Mouse (Mus musculus): ENCODE results near the gene Maz. TPM values are rescaled to one million over a fixed set of nuclear protein-coding genes. Genes with fewer than 3 reads are reported as not detected.
A peak's percentile ranks its signal among the peaks of the same experiment; 100 is the strongest.

The Maz gene
- polyA plus RNA-seq, 1 experiment from 2014 or later, result 118 TPM

DNA sequence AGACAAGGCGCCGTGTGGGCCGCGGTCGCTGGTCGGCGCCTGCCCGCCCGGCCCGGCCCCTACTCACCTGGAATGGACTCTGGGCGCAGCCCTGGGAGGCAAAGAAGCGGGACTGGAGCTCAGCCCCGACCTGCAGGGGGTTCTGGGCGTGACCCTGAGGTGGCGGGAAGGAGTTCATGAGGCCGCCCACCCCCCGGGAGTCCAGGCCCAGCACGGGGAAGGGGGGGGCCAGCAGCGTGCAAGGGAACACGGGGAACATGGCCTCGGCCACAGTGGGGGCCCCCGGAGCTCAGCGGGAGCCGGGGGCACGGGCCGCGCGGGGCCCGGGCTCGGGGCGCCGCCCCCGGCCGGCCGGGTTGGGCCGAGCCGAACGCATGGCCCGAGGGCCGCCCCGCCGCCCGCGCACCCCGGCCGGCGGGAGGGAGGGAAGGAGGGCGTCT, 656 bp downstream of the Maz start:
- H3K4me2 ChIP-seq (replicated peaks), result peak overlapping the region; percentile 98
- no peaks in the 10 kb centered on the region for H3K27me3 ChIP-seq
- H3K4me1 ChIP-seq, result peaks cover 48% of the 10 kb centered on the region
- H3K36me3 ChIP-seq, result peaks cover 55% of the 10 kb centered on the region
- no peaks in the 10 kb centered on the region for H3K9me3 ChIP-seq
- WGBS, result 1% methylated on average over 17 of the region's 48 CpGs
- peak overlapping the region; percentile 100 for H3K9ac ChIP-seq (replicated peaks)
- peak overlapping the region; percentile 99 for H3K27ac ChIP-seq (replicated peaks)
- ATAC-seq (ENCODE audit: low FRiP score, low read depth), result peak; percentile 25
- H3K4me3 ChIP-seq, result peak overlapping the region; percentile 98

DNA sequence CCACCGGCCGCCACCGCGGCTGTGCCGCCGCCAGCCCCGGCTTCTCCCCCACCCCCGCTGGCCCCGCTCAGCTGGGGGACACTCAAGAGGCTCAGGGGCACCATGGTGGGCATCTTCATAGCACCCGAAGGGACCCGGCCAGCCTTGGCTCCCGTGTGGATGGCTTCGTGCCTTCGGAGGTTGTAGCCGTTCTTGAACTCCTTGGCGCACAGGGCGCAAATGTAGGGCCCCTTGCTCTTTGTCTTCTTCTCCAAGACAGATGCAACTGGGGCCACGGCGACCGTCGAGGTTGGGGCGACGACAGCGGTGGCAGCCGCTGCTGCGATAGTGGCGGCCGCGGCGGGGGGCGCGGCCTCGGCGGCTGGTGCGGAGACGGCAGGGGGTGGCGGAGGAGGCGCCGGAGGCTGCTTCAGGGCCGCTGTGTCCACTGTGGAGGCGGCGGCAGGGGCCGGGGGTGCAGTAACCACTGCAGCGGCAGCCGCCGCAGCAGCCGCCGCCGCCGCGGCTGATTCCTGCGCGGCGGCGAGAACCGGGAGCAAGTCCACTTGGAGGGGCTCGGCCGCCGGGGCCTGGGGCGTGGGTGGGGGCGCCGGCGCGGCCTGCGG, 1.2 kb downstream of the Maz start:
- no peak for ATAC-seq (ENCODE audit: low FRiP score, low read depth)
- H3K9me3 ChIP-seq, result no peaks in the 10 kb centered on the region
- peak overlapping the region; percentile 98 for H3K4me3 ChIP-seq
- peak overlapping the region; percentile 99 for H3K27ac ChIP-seq (replicated peaks)
- peaks cover 50% of the 10 kb centered on the region for H3K36me3 ChIP-seq
- peaks cover 53% of the 10 kb centered on the region for H3K4me1 ChIP-seq
- no peaks in the 10 kb centered on the region for H3K27me3 ChIP-seq
- WGBS, result under 1% methylated on average over 65 of the region's 65 CpGs
- peak overlapping the region; percentile 100 for H3K9ac ChIP-seq (replicated peaks)
- peak overlapping the region; percentile 98 for H3K4me2 ChIP-seq (replicated peaks)

DNA sequence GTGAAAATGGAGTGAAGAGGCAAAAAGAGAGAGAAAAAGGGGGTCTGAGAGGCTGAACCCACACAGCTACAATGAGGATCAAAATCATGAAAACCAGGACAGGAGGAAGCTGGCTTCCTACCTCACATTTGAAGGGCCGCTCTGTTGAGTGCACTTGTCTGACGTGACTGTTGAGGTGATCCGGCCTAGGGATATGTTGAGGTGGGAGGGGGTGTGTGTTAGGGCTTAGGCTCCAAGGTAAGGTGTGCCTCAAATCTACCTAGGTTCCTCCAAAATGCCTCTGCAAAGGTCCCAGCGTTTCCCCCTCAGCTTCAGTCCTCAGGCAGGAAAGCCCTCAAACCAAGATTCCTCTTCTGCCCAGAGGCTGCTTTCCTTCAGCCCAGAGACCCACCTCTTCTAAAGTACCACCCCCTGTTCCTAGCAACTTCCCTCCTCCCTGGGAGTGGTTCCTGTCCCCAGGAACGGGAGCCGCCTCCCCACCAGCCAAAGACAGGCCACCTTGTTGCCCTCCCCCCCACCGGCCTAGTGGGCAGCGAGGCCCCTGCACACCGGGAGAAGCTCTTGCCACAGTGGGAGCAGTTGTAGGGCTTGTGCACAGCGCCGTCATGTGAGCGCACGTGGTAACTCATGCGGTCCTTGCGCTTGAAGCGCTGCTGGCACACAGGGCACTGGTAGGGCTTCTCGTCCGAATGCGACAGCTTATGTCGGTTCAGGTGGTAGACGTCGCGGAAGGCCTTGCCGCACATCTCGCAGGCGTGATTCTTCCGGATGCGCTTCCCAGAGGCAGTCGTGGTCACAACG, 1.9 kb downstream of the Maz start:
- WGBS, result 1% methylated on average over 30 of the region's 30 CpGs
- no peaks in the 10 kb centered on the region for H3K9me3 ChIP-seq
- H3K27ac ChIP-seq (replicated peaks), result peak overlapping the region; percentile 99
- peak overlapping the region; percentile 98 for H3K4me3 ChIP-seq
- H3K36me3 ChIP-seq, result peaks cover 44% of the 10 kb centered on the region
- H3K4me1 ChIP-seq, result peaks cover 60% of the 10 kb centered on the region
- H3K9ac ChIP-seq (replicated peaks), result peak overlapping the region; percentile 100
- peak; percentile 41 for ATAC-seq (ENCODE audit: low FRiP score, low read depth)
- peak overlapping the region; percentile 98 for H3K4me2 ChIP-seq (replicated peaks)
- no peaks in the 10 kb centered on the region for H3K27me3 ChIP-seq

DNA sequence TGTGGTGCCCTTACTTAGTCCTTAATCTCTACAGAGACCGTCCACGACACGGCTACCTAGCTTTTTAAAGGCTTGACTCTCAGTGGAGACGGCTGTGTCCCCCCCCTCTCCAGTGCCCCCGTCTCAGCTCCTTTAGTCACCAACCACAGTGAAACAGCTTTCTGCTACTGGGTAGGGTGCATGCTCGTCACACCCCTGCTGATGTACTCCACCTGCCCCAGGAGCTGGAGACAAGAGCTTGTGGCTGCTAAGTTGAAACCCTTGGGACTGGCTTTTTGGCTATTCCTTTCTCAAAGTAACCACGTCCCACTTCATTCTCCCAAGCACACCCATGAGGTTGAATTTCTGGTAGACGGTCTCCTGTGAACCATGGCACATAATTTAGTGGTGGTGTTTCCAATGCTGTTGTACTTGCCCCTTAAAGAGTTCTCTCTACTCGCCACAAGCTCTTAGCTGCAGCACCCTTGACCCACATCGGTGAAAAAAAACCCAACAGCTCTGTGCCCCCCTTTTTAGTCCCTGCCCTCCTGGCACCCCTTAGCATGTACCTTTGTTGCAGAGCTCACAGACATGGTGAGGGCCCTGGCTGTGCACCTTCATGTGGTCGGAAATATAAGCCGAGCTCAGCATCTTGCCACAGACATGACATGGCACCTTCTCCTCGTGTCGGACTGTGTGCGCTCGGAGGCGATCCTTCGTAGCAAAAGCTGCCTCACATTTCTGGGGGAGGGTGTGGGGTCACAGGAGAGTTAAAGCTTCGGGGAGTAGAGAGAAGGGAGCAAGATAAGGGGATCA, 2.7 kb downstream of the Maz start:
- Histone ChIP-seq H3K27ac (replicated peaks) (peak overlapping the region; percentile 99), H3K4me3 (peak overlapping the region; percentile 98), H3K27me3 (no peaks in the 10 kb centered on the region), H3K36me3 (peaks cover 35% of the 10 kb centered on the region), H3K9me3 (no peaks in the 10 kb centered on the region), H3K9ac (replicated peaks) (peak overlapping the region; percentile 100), H3K4me2 (replicated peaks) (peak overlapping the region; percentile 98), H3K4me1 (peaks cover 69% of the 10 kb centered on the region)
- no peak for ATAC-seq (ENCODE audit: low FRiP score, low read depth)
- 25% methylated on average over 19 of the region's 19 CpGs for WGBS

DNA sequence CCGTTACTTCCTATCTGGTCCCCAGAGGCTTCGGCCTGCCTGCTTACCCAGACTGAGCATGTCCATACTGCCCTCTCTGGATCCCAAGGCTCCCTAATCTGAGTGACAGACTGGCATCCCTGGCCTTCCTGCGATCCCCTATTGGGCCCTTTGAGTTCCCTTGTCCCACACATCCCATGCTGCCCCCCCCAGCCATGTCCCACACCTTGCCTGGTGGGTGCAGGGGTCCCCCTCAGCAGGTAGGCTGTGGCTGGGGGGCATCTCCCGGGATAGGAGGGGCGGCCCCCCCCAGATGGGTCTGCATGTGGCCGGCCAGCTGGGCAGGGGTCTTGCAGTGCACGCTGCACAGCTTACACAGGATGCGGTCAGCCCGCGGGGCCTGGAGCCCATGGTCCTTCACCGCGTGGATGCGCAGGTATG, 3.6 kb downstream of the Maz start:
- Histone ChIP-seq H3K9ac (replicated peaks) (peak overlapping the region; percentile 100), H3K9me3 (no peaks in the 10 kb centered on the region), H3K4me2 (replicated peaks) (peak overlapping the region; percentile 98), H3K4me3 (peak overlapping the region; percentile 98), H3K36me3 (peaks cover 30% of the 10 kb centered on the region), H3K27ac (replicated peaks) (peak overlapping the region; percentile 99), H3K27me3 (no peaks in the 10 kb centered on the region), H3K4me1 (peaks cover 77% of the 10 kb centered on the region)
- no peak for ATAC-seq (ENCODE audit: low FRiP score, low read depth)
- 74% methylated on average over 13 of the region's 13 CpGs for WGBS

DNA sequence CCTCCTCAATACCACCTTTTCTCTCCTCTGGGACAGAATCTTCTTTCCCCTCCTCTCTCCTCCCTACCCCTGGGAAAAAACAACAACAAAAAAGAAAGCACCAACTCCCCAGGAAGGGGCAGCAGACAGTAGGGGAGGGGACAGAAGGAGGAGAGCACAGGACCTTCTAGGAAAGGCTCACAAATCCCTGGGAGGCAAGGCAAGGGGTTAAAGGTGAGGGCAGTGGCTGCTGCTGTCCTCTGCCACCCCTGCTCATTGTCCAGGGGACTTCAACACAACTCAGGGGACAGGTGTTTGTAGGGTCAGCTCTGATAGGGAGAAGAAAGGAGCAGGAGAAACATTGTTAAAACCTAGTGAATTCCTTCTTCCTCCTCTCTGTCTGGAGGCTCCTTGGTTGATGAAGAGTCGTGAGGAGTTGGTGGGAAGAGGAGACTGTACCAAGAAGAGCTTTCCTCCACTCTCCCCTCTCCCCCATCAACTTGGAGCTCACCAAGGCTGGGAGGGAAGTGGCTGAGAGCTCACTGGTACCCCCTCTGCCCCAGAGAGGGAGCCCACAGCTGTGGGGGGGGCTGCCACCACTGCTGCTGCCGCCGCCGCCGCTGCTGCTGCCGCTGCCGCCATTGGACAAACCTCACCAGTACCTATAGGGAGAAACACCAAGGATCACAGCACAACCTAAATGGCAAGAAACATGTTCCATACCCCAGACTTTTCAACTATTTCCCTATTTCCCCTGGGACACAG, 4.1 kb downstream of the Maz start:
- Histone ChIP-seq H3K9ac (replicated peaks) (peak overlapping the region; percentile 100), H3K4me2 (replicated peaks) (peak overlapping the region; percentile 98), H3K36me3 (peaks cover 30% of the 10 kb centered on the region), H3K4me3 (peak overlapping the region; percentile 98), H3K9me3 (no peaks in the 10 kb centered on the region), H3K4me1 (peaks cover 77% of the 10 kb centered on the region), H3K27ac (replicated peaks) (peak overlapping the region; percentile 99), H3K27me3 (no peaks in the 10 kb centered on the region)
- 82% methylated on average over 4 of the region's 7 CpGs for WGBS
- ATAC-seq (ENCODE audit: low FRiP score, low read depth), result no peak

DNA sequence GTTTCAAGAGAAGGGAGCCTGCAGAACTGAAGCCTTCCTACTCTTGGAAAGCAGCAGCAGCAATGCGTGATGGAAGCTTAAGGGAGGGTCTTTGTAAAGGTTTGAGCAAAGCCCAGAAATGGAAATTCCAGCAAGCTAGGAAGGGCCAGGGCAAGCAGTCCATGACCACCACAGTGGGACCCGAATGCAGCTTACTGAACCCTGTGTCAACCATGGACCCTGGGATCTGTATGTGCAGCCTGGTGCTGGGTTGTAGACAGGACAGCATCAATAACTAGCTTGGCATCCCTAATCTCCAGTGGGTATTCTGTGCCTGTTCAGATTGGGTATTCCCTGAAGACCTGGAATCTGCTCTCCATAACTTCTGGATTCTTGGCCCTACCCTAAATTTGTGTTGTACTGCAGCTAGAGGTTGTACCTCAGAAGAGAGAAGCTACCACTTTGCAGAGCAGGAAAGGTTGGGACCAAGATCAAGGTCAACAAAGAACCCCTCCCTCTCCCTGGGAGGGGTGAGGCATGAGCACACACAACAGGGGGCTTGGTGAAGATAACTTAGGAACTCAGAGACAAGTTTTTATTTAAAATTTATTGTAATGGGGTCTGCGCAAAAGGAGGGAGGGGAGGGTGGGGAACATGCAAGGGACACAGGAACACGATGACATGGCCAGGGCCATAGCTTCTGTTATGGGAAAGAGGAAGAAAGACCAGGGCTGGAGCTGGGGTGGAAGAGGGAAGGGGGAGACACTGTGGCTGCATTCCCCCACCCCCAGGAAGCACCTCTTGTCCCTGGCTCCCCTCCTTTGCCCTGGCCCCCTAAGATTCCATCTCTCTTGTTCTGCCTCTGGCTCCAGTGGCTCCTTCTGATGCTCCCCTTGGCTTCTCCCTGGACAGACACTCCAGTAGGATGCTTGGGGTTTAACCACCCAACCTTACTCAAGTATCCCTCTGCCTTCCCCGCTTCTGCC, 5.0 kb downstream of the Maz start:
- Histone ChIP-seq H3K4me3 (peak overlapping the region; percentile 47), H3K27me3 (no peaks in the 10 kb centered on the region), H3K36me3 (peaks cover 30% of the 10 kb centered on the region), H3K9me3 (no peaks in the 10 kb centered on the region), H3K4me2 (replicated peaks) (peak overlapping the region; percentile 98), H3K4me1 (peaks cover 77% of the 10 kb centered on the region), H3K9ac (replicated peaks) (peak overlapping the region; percentile 100), H3K27ac (replicated peaks) (peak overlapping the region; percentile 99)
- no peak for ATAC-seq (ENCODE audit: low FRiP score, low read depth)
- WGBS, result 44% methylated on average over 5 of the region's 5 CpGs

DNA sequence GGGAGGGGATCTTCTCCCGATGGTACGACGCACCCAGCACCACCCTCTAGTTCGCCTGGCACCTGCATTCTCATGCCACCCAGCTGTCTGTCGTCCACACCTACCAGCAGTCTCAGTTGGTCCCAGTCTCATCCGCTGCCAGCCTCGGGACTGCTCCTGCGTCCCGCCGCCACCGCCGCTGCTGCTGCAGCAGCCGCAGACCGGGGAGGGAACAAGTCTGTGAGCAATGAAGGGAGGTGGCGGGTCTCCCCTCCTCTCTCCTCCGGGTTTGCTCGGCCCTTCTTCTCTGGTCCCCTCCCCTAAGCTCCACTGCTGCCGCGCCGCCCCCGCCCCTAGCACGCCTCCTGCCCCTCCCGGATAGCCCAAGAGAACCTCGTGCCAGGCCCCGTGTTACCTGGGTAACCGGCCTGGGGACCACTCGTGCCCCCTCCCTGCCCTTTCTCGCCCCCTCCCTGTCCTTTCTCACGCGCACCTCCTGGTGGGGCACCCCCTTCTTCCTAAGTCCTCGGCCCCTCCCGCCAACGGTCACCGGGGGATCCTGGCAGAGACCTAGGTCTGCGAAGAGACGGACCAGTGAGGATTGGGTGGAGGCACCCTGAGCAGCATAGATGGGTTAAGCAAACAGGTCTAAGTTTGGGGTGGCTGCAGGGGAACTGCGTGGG, 5.8 kb downstream of the Maz start, which contains the start of the genes Gm42742 and Prrt2:
Gm42742 (minus strand) TSS at position 197 of the 662 bp plus-strand sequence.
Prrt2 (minus strand) TSS at position 311 of the 662 bp plus-strand sequence.
- ATAC-seq (ENCODE audit: low FRiP score, low read depth), result peak; percentile 17; the same call in 1 of the 2 replicates
- 2% methylated on average over 36 of the region's 37 CpGs for WGBS
- Histone ChIP-seq H3K9ac (replicated peaks) (peak within 1 kb of the TSS; percentile 69), H3K9me3 (no peaks in the 10 kb centered on the region), H3K36me3 (peaks cover 30% of the 10 kb centered on the region), H3K27me3 (no peaks in the 10 kb centered on the region), H3K4me1 (peaks cover 78% of the 10 kb centered on the region), H3K4me2 (replicated peaks) (peak within 1 kb of the TSS; percentile 98), H3K4me3 (peak within 1 kb of the TSS; percentile 47), H3K27ac (replicated peaks) (peak within 1 kb of the TSS; percentile 99)

DNA sequence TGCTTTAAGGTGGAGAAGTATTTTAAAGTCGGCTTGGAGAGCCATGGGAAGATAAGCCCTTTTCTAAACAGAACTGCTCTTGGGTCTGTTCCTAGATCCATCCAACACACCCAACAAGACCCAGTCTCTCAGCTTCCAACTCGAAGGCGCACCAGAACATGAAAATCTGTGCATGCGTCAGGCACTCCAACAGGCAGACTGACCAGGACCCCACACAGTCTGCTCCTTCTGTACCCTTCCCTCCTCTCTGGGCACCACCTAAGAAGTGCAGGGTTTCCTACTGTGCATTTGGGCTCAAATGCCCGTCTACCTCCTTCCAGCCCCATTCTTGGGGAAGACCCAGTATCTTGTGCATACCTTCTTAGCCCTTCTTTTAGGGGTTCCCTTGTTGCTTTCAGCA, 6.3 kb downstream of the Maz start:
- 22% methylated on average over 5 of the region's 5 CpGs for WGBS
- peaks cover 32% of the 10 kb centered on the region for H3K36me3 ChIP-seq
- no peak for ATAC-seq (ENCODE audit: low FRiP score, low read depth)
- peak overlapping the region; percentile 47 for H3K4me3 ChIP-seq
- peaks cover 84% of the 10 kb centered on the region for H3K4me1 ChIP-seq
- H3K4me2 ChIP-seq (replicated peaks), result peak overlapping the region; percentile 98
- no peaks in the 10 kb centered on the region for H3K9me3 ChIP-seq
- H3K9ac ChIP-seq (replicated peaks), result peak overlapping the region; percentile 69
- H3K27me3 ChIP-seq, result no peaks in the 10 kb centered on the region
- peak overlapping the region; percentile 99 for H3K27ac ChIP-seq (replicated peaks)

DNA sequence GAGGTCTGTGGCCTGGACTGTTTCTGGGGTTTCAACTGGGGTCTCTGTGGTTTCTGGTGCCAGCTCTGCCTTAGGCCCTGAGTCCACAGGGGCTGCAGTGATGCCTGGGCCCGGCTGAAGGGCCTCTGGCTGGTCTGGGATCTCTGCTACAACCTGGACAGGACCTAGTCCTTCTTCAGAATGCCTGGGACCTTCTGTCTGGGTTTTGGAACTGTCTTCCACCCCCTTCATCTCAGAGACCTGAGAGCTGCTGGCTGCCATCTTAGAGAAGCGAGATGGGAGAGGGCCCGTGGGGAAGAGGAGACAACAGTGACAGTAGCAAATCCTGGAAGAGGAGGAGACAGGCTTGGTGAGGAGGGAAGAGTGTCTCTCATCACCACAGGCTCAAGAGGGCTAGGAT, 6.8 kb downstream of the Maz start:
- H3K4me2 ChIP-seq (replicated peaks), result peak overlapping the region; percentile 98
- H3K9me3 ChIP-seq, result no peaks in the 10 kb centered on the region
- ATAC-seq (ENCODE audit: low FRiP score, low read depth), result no peak
- peak overlapping the region; percentile 47 for H3K4me3 ChIP-seq
- H3K9ac ChIP-seq (replicated peaks), result peak overlapping the region; percentile 69; the same call in 1 of the 2 replicates
- H3K27ac ChIP-seq (replicated peaks), result peak overlapping the region; percentile 99; the same call in 1 of the 2 replicates
- 58% methylated on average over 3 of the region's 3 CpGs for WGBS
- no peaks in the 10 kb centered on the region for H3K27me3 ChIP-seq
- peaks cover 87% of the 10 kb centered on the region for H3K4me1 ChIP-seq
- peaks cover 36% of the 10 kb centered on the region for H3K36me3 ChIP-seq

All from midbrain, embryonic 12.5 days (tissue).